Mouse (Mus musculus) lung, embryonic 14.5 days (tissue): ENCODE measurements at regions not wholly inside any gene's neighbourhood (a gene's known extent, or its start where the extent isn't known, plus 50 kb on each side); places are given as distances from the start of the nearest gene placed in this dataset.
A peak's percentile ranks its signal among the peaks of the same experiment; 100 is the strongest.

Experiments
- ATAC-seq: fragments of 200-750 bp; cut with Nextera tagmentation; 2 replicates; pipeline ENCODE4 v1.8.0; 2017; ENCODE audit warnings: mild to moderate bottlenecking, moderate TSS enrichment, moderate library complexity; ENCODE audit not compliant: insufficient read depth
- DNase-seq: peaks from one replicate; pipeline ENCODE4 v3.0.0-alpha.2; 2015
- H3K27ac ChIP-seq: fragments of 300-500 bp; sonication (generic); 2 replicates; pipeline ENCODE4 v1.5.1; 2014; ENCODE audit warnings: low read depth, mild to moderate bottlenecking, moderate library complexity
- H3K27me3 ChIP-seq: fragments of 300-500 bp; sonication (generic); 2 replicates; pipeline ENCODE4 v1.6.1; 2014; ENCODE audit warnings: low read length, control low read depth; ENCODE audit not compliant: insufficient read depth
- H3K36me3 ChIP-seq: fragments of 300-500 bp; sonication (generic); 2 replicates; pipeline ENCODE4 v1.6.1; 2014; ENCODE audit warnings: control low read depth; ENCODE audit not compliant: insufficient read depth
- H3K4me1 ChIP-seq: fragments of 300-500 bp; sonication (generic); 2 replicates; pipeline ENCODE4 v1.6.1; 2014; ENCODE audit warnings: antibody characterized with exemption, control low read depth; ENCODE audit not compliant: insufficient read depth
- H3K4me2 ChIP-seq: fragments of 300-500 bp; sonication (generic); 2 replicates; pipeline ENCODE4 v1.6.1; 2014; ENCODE audit warnings: mild to moderate bottlenecking
- H3K4me3 ChIP-seq: fragments of 300-500 bp; sonication (generic); 2 replicates; pipeline ENCODE4 v1.5.1; 2014; ENCODE audit warnings: low read depth, low read length
- H3K9ac ChIP-seq: fragments of 300-500 bp; sonication (generic); 2 replicates; pipeline ENCODE4 v1.6.1; 2014
- H3K9me3 ChIP-seq: fragments of 300-500 bp; sonication (generic); 2 replicates; pipeline ENCODE4 v1.6.1; 2016; ENCODE audit warnings: low read depth, low read length, control low read depth
- CTCF ChIP-seq: IDR thresholded peaks from 2 replicates; pipeline ENCODE4 v1.5.1; 2016; ENCODE audit warnings: antibody characterized with exemption, low read depth
- WGBS: fragments of 180-500 bp; shearing (Covaris S2); extraction: QIAGEN DNeasy Blood & Tissue Kit; methylation state at CpG from one replicate; pipeline ENCODE4 v1.1.7; 2014; 5-methylcytosine and 5-hydroxymethylcytosine counted together

DNA sequence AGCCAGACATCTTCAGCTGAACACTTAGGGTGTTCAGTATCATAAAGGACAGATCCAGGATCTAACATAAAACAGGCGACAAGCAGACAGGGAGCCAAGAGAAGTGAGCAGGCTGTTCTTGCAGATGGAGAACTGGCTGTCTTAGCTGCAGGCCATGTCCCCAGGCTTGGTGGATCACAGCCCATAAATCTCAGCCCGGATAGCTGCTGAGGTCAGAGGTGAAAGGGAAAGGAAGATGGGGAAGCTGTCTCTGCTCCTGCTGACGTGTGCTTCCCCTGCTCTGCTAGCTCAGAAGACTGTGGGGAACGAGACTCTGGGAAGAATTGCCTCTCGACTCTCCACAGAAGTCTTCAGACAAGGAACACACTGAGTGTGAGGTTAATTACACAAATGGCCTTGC is 71.9 kb upstream of the Pced1b start:
- Histone ChIP-seq H3K9ac (no peak overlapping the region), H3K27me3 (no peaks in the 10 kb centered on the region), H3K4me3 (no peak overlapping the region), H3K36me3 (no peaks in the 10 kb centered on the region), H3K4me2 (no peak overlapping the region), H3K4me1 (peaks cover 7% of the 10 kb centered on the region), H3K9me3 (no peaks in the 10 kb centered on the region), H3K27ac (peak overlapping the region; percentile 83)
- ATAC-seq, result peak; percentile 97
- 16% methylated on average over 5 of the region's 5 CpGs for WGBS
- TF ChIP-seq CTCF, result no peak
- peak; percentile 93 for DNase-seq

DNA sequence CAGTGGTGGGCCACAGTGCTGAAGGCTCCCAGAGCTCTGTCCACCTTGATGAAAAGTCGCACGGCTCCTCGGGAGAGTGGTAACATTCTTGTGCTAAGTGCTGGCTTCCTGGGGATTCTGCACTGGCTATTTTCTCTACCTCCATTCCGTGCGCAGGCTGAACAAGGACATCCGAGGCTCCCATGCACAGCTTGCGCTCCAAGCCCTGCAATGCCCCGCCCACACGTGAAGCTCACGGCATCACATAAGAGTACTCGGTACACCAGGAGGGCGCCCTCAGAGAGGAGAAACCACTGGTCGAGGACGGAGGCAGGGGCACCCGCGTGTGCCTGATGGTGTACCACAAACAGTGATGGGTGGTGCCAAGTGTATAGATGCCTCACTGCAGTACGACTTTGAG is 73.7 kb upstream of the Pced1b start:
- no peaks in the 10 kb centered on the region for H3K9me3 ChIP-seq
- H3K36me3 ChIP-seq, result no peaks in the 10 kb centered on the region
- H3K4me1 ChIP-seq, result peaks cover 7% of the 10 kb centered on the region
- TF ChIP-seq CTCF, result no peak
- no peak overlapping the region for H3K27ac ChIP-seq
- no peak overlapping the region for H3K9ac ChIP-seq
- no peaks in the 10 kb centered on the region for H3K27me3 ChIP-seq
- DNase-seq (no peak), ATAC-seq (no peak)
- H3K4me3 ChIP-seq, result no peak overlapping the region
- no peak overlapping the region for H3K4me2 ChIP-seq
- 70% methylated on average over 17 of the region's 17 CpGs for WGBS

- ATAC-seq (no peak), DNase-seq (no peak)
- Histone ChIP-seq H3K36me3 (no peaks in the 10 kb centered on the region), H3K4me1 (peaks cover 7% of the 10 kb centered on the region), H3K9ac (no peak overlapping the region), H3K9me3 (no peaks in the 10 kb centered on the region), H3K27ac (no peak overlapping the region), H3K4me3 (no peak overlapping the region), H3K4me2 (no peak overlapping the region), H3K27me3 (no peaks in the 10 kb centered on the region)
- TF ChIP-seq CTCF, result no peak
- WGBS, result 63% methylated on average over 6 of the region's 6 CpGs
These were observed 76.8 kb upstream of the Pced1b start for GRCm38 (mm10) chr15:97170074-97170473.

DNA sequence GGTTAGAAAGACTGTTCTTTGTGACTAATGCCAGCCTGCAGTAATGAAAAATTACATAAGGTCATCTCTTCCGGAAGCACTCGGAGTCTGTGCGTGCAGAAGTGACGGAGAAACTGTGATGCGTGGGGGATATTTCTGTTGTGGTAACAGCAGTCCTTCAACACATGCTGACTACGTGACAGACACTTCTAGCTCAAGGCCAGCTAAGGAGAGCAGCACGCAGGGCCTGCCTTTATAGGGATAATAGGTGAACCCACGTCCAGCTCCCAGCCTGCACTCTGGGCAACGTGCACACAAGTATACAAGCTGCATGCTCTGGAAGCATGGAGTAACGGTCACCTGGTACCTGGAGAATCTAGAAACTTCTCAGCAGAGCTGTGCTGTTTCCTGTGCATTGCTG is 77.5 kb upstream of the Pced1b start:
- H3K27me3 ChIP-seq, result no peaks in the 10 kb centered on the region
- H3K4me2 ChIP-seq, result no peak overlapping the region
- H3K27ac ChIP-seq, result no peak overlapping the region
- TF ChIP-seq CTCF, result no peak
- no peak for DNase-seq
- no peaks in the 10 kb centered on the region for H3K36me3 ChIP-seq
- peaks cover 7% of the 10 kb centered on the region for H3K4me1 ChIP-seq
- no peak overlapping the region for H3K9ac ChIP-seq
- WGBS, result 60% methylated on average over 10 of the region's 10 CpGs
- no peak overlapping the region for H3K4me3 ChIP-seq
- H3K9me3 ChIP-seq, result no peaks in the 10 kb centered on the region
- no peak for ATAC-seq

- ATAC-seq (no peak), DNase-seq (no peak)
- no peak overlapping the region for H3K4me2 ChIP-seq
- no peaks in the 10 kb centered on the region for H3K36me3 ChIP-seq
- H3K4me3 ChIP-seq, result no peak overlapping the region
- H3K9ac ChIP-seq, result no peak overlapping the region
- H3K4me1 ChIP-seq, result no peaks in the 10 kb centered on the region
- H3K9me3 ChIP-seq, result no peaks in the 10 kb centered on the region
- WGBS, result 93% methylated on average over 7 of the region's 7 CpGs
- no peak overlapping the region for H3K27ac ChIP-seq
- H3K27me3 ChIP-seq, result no peaks in the 10 kb centered on the region
- TF ChIP-seq CTCF, result no peak
These were observed 79.8 kb upstream of the Pced1b start for GRCm38 (mm10) chr15:97167116-97167515.

DNA sequence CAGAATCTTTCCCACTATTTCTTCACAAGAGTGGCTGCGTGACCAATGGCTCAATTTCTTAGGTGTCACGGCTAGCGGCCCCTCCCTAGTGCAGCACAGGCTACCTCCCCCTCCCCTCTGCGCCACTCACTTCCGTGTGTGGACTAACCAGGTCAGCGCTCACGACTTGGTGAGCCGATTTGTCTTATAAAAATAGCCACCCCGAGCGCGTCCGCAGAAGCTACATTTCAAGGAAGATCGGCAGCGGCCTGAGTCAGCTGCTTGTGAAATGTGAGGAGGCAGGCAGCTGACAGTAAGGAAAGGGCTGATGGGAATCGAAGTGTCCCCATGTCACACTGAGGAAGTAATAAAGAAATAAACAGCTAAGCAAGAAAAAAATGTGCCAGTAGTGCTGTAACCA is 82.3 kb upstream of the Pced1b start:
- 40% methylated on average over 15 of the region's 15 CpGs for WGBS

DNA sequence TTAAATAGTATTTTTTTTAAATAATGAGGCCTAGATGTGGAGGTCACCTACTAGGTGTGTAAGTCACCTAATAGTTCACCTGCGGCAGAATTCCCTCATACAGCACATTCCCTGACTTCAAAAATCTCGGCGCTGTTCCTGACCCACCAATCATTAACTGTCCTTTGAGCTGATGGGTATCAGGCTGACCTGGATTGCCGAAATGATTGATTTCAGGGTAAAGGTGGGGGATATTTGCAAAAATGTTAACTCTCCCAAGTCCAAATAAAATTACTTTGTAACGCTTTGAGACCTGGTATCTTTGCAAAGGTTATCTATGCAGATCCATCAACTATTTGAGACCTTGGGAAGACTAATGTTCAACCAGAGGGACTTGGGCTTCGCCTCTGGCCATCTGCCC is 82.9 kb upstream of the Pced1b start:
- H3K9me3 ChIP-seq, result no peaks in the 10 kb centered on the region
- no peaks in the 10 kb centered on the region for H3K27me3 ChIP-seq
- no peaks in the 10 kb centered on the region for H3K36me3 ChIP-seq
- H3K4me1 ChIP-seq, result no peaks in the 10 kb centered on the region
- H3K4me3 ChIP-seq, result no peak overlapping the region
- no peak overlapping the region for H3K27ac ChIP-seq
- H3K9ac ChIP-seq, result no peak overlapping the region
- DNase-seq (no peak), ATAC-seq (no peak)
- 53% methylated on average over 6 of the region's 6 CpGs for WGBS
- no peak for TF ChIP-seq CTCF
- no peak overlapping the region for H3K4me2 ChIP-seq

More for the DNA sequence above, 82.3 kb upstream of the Pced1b start:
- ATAC-seq (no peak), DNase-seq (peak; percentile 54)
- Histone ChIP-seq H3K27ac (no peak overlapping the region), H3K9ac (no peak overlapping the region), H3K4me3 (no peak overlapping the region), H3K27me3 (no peaks in the 10 kb centered on the region), H3K4me2 (no peak overlapping the region), H3K9me3 (no peaks in the 10 kb centered on the region), H3K36me3 (no peaks in the 10 kb centered on the region), H3K4me1 (no peaks in the 10 kb centered on the region)
- no peak for TF ChIP-seq CTCF

- Histone ChIP-seq H3K4me3 (no peak overlapping the region), H3K27me3 (no peaks in the 10 kb centered on the region), H3K9ac (no peak overlapping the region), H3K4me1 (no peaks in the 10 kb centered on the region), H3K36me3 (no peaks in the 10 kb centered on the region), H3K4me2 (no peak overlapping the region), H3K9me3 (no peaks in the 10 kb centered on the region), H3K27ac (no peak overlapping the region)
- TF ChIP-seq CTCF, result no peak
- 93% methylated on average over 8 of the region's 8 CpGs for WGBS
- ATAC-seq, result no peak
- DNase-seq, result no peak
These were observed 83.8 kb upstream of the Pced1b start for GRCm38 (mm10) chr15:97163090-97163489.
